ENCODE assay signal across 17 mouse cellular contexts in genomic region chr12:81225966-81226577, GRCm38 (mm10).
DNase-seq lines count a peak whose midpoint lies in the region; ATAC-seq and TF ChIP-seq lines count a peak whose summit lies in the region.
"Had no signal": no experiment of that assay in that cellular context is flagged by ENCODE, and none has a peak within 500 bp of the region (broad histone marks: within the 10 kb centered on the region; RNA-seq: fewer than 3 reads in every experiment).

No protein-coding gene starts in this region.

- H3K36me3 ChIP-seq in forebrain, embryonic 16.5 days (ENCODE audit: control insufficient read depth, insufficient read depth), result no peaks in the 10 kb centered on the region
- H3K36me3 ChIP-seq in forebrain, embryonic 10.5 days (replicated peaks), result no peaks in the 10 kb centered on the region
- no peaks in the 10 kb centered on the region for H3K36me3 ChIP-seq in hindbrain, postnatal 0 days (ENCODE audit: insufficient read depth, low read length)
- no peaks in the 10 kb centered on the region for H3K36me3 ChIP-seq in hindbrain, embryonic 10.5 days
- H3K36me3 ChIP-seq in neural tube, embryonic 14.5 days (ENCODE audit: control insufficient read depth, insufficient read depth, low read length), result no peaks in the 10 kb centered on the region
- H3K36me3 ChIP-seq: liver, embryonic 15.5 days; midbrain, embryonic 12.5 days; stomach, embryonic 15.5 days had no signal

- TF ChIP-seq POLR2A in brain, embryonic 14.5 days (IDR thresholded peaks at IDR 0.05; ENCODE audit: borderline replicate concordance, extremely low read depth, insufficient read depth, insufficient read length, poor library complexity, severe bottlenecking), result no peak

- no peak for ATAC-seq in forebrain, embryonic 16.5 days
- no peak for ATAC-seq in hindbrain, postnatal 0 days
- 0 out of 2 replicates have a peak, but pooled peaks have one; percentile 21 for ATAC-seq in neural tube, embryonic 14.5 days (ENCODE audit: low read depth)

- no peak overlapping the region for H3K9ac ChIP-seq in forebrain, embryonic 16.5 days (replicated peaks; ENCODE audit: low read depth, low read length)
- no peak overlapping the region for H3K9ac ChIP-seq in hindbrain, postnatal 0 days (replicated peaks; ENCODE audit: low read length)
- no peak overlapping the region for H3K9ac ChIP-seq in neural tube, embryonic 14.5 days (replicated peaks; ENCODE audit: low read depth, low read length)
- H3K9ac ChIP-seq: liver, embryonic 15.5 days; midbrain, embryonic 12.5 days; stomach, embryonic 15.5 days had no signal

- peaks cover 29% of the 10 kb centered on the region for H3K4me1 ChIP-seq in forebrain, embryonic 16.5 days (replicated peaks; ENCODE audit: control insufficient read depth, insufficient read depth, low read length)
- peaks cover 5% of the 10 kb centered on the region; the same call in 1 of the 2 replicates for H3K4me1 ChIP-seq in forebrain, embryonic 10.5 days
- H3K4me1 ChIP-seq in hindbrain, postnatal 0 days (ENCODE audit: insufficient read depth, low read length), result peaks cover 13% of the 10 kb centered on the region
- H3K4me1 ChIP-seq in hindbrain, embryonic 10.5 days (replicated peaks), result peaks cover 9% of the 10 kb centered on the region
- peaks cover 20% of the 10 kb centered on the region for H3K4me1 ChIP-seq in neural tube, embryonic 14.5 days (ENCODE audit: control insufficient read depth, insufficient read depth, low read length)
- H3K4me1 ChIP-seq: liver, embryonic 15.5 days; stomach, embryonic 15.5 days had no signal

- H3K4me3 ChIP-seq in forebrain, embryonic 16.5 days (replicated peaks; ENCODE audit: low read length), result no peak overlapping the region
- H3K4me3 ChIP-seq in forebrain, embryonic 10.5 days, result no peak overlapping the region
- no peak overlapping the region for H3K4me3 ChIP-seq in hindbrain, postnatal 0 days (ENCODE audit: low read length)
- no peak overlapping the region for H3K4me3 ChIP-seq in hindbrain, embryonic 10.5 days
- H3K4me3 ChIP-seq in neural tube, embryonic 14.5 days (ENCODE audit: low read depth, low read length), result no peak overlapping the region
- H3K4me3 ChIP-seq: heart, adult 2 months; liver, embryonic 15.5 days; midbrain, embryonic 12.5 days; stomach, embryonic 15.5 days had no signal

- no peaks in the 10 kb centered on the region for H3K27me3 ChIP-seq in forebrain, embryonic 16.5 days (replicated peaks; ENCODE audit: control insufficient read depth, insufficient read depth, low read length)
- H3K27me3 ChIP-seq in forebrain, embryonic 10.5 days (ENCODE audit: poor library complexity, severe bottlenecking), result no peaks in the 10 kb centered on the region
- H3K27me3 ChIP-seq in hindbrain, postnatal 0 days (ENCODE audit: insufficient read depth, low read length), result no peaks in the 10 kb centered on the region
- H3K27me3 ChIP-seq in hindbrain, embryonic 10.5 days (ENCODE audit: insufficient read depth, poor library complexity, severe bottlenecking), result no peaks in the 10 kb centered on the region
- H3K27me3 ChIP-seq in neural tube, embryonic 14.5 days (ENCODE audit: control insufficient read depth, insufficient read depth, low read length), result no peaks in the 10 kb centered on the region
- H3K27me3 ChIP-seq: liver, embryonic 15.5 days; midbrain, embryonic 12.5 days; stomach, embryonic 15.5 days had no signal

- H3K27ac ChIP-seq in forebrain, embryonic 16.5 days (ENCODE audit: low read length), result peak overlapping the region; percentile 52
- H3K27ac ChIP-seq in forebrain, embryonic 10.5 days, result no peak overlapping the region
- H3K27ac ChIP-seq in hindbrain, postnatal 0 days, result 0 out of 2 replicates have a peak overlapping the region, but pooled peaks have one; percentile 20
- H3K27ac ChIP-seq in hindbrain, embryonic 10.5 days, result no peak overlapping the region
- peak overlapping the region; percentile 57; the same call in 1 of the 2 replicates for H3K27ac ChIP-seq in neural tube, embryonic 14.5 days (ENCODE audit: low read depth, low read length)
- H3K27ac ChIP-seq: heart, adult 2 months; liver, embryonic 15.5 days; macrophage; midbrain, embryonic 12.5 days; stomach, embryonic 15.5 days had no signal

- WGBS in forebrain, embryonic 16.5 days, result 34% methylated on average over 6 of the region's 6 CpGs
- 50% methylated on average over 6 of the region's 6 CpGs for WGBS in forebrain, embryonic 10.5 days
- WGBS in hindbrain, postnatal 0 days, result 34% methylated on average over 6 of the region's 6 CpGs
- 44% methylated on average over 6 of the region's 6 CpGs for WGBS in hindbrain, embryonic 10.5 days
- WGBS in neural tube, embryonic 14.5 days, result 26% methylated on average over 6 of the region's 6 CpGs

- no peaks in the 10 kb centered on the region for H3K9me3 ChIP-seq in forebrain, embryonic 16.5 days (ENCODE audit: control insufficient read depth, low read length)
- no peaks in the 10 kb centered on the region for H3K9me3 ChIP-seq in forebrain, embryonic 10.5 days
- no peaks in the 10 kb centered on the region for H3K9me3 ChIP-seq in hindbrain, postnatal 0 days (ENCODE audit: low read length)
- no peaks in the 10 kb centered on the region for H3K9me3 ChIP-seq in hindbrain, embryonic 10.5 days
- H3K9me3 ChIP-seq in neural tube, embryonic 14.5 days (ENCODE audit: control insufficient read depth, low read length), result no peaks in the 10 kb centered on the region
- H3K9me3 ChIP-seq: liver, embryonic 15.5 days; midbrain, embryonic 12.5 days; stomach, embryonic 15.5 days had no signal

- TF ChIP-seq CTCF in hindbrain, postnatal 0 days (IDR thresholded peaks at IDR 0.05; ENCODE audit: low read depth), result no peak
- no peak for TF ChIP-seq CTCF in brain, embryonic 14.5 days (IDR thresholded peaks at IDR 0.05; ENCODE audit: borderline replicate concordance, extremely low read depth, insufficient read depth, insufficient read length)

- H3K4me2 ChIP-seq in forebrain, embryonic 16.5 days (ENCODE audit: low read length), result no peak overlapping the region
- H3K4me2 ChIP-seq in hindbrain, postnatal 0 days (ENCODE audit: low read depth, low read length), result no peak overlapping the region
- H3K4me2 ChIP-seq in neural tube, embryonic 14.5 days (ENCODE audit: low read depth, low read length), result no peak overlapping the region
- H3K4me2 ChIP-seq: liver, embryonic 15.5 days; midbrain, embryonic 12.5 days; stomach, embryonic 15.5 days had no signal

- no peak for DNase-seq in forebrain, embryonic 10.5 days (ENCODE audit: extremely low spot score, low spot score)
- peak; percentile 7 for DNase-seq in hindbrain, postnatal 0 days (ENCODE audit: low spot score)
- no peak for DNase-seq in hindbrain, embryonic 10.5 days (ENCODE audit: low spot score)
- peak; percentile 40 for DNase-seq in brain, embryonic 14.5 days (ENCODE audit: low read depth)
- no peak for DNase-seq in cerebellum, postnatal 4 days (ENCODE audit: low spot score in 2 of 2)
- DNase-seq: adrenal gland, postnatal 36 days; cerebellum, postnatal 36 days; gastrocnemius, postnatal 10 days; heart, adult 2 months; kidney, adult 11 months; thymus, adult 2 months had no signal

Comparison
In these comparisons a context has a peak if more than half of its experiments do, and no peak if none do; other contexts are left out.
1. H3K27ac ChIP-seq: peak in forebrain, embryonic 16.5 days (single experiment), hindbrain, postnatal 0 days (single experiment) and neural tube, embryonic 14.5 days (single experiment); none in forebrain, embryonic 10.5 days (single experiment) and hindbrain, embryonic 10.5 days (single experiment).
2. DNase-seq: peak in hindbrain, postnatal 0 days (single experiment) and brain, embryonic 14.5 days (single experiment); none in forebrain, embryonic 10.5 days (single experiment), hindbrain, embryonic 10.5 days (single experiment) and cerebellum, postnatal 4 days (0 of 2).